ENCODE assay signal across 8 mouse cellular contexts in the genomic region with DNA sequence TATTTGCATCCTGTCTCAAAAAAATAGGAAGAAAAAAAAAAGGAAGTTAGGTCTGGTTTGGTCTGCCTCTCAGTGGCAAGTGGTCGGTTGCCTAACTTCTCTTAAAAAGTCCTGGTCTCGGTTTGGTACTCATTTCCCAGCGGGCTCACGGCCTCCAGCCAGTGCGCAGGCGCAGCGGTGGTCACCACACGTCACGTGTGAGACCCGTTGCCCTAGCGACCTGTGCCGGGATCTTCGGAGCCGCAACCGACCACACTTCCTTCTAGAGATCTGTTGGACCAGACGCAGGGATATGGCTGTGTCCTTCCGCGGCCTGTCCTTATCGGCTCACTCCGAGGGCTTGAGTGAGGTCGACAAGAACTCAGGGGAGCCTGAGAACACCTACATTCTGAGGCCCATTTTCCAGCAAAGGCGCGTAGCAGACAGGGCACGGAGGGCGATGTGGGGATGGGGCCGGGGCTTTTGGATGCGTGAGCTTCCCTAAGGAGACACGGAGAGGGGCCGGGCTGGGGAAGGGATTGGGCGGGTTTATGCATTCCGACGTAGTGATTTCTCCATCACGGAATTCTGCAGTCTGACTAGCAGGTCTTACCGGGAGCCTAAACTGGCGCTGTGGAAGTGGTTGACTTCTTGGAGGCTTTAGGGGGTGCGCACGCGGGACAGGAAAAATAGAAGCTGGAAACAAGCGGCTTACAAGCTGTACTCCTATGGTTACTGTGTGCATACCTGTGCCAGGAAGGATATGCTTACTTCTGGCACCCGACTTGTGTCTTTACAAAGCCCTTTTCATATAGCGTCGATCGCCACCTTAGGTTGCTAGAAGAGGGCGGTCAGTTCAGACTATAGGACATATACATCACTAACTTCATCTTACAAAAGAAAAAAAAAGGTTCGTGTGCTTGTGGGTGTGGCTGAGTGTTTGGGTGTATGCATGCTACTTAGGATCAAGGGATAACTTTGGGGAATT. TPM values are rescaled to one million over a fixed set of nuclear protein-coding genes. Genes with fewer than 3 reads are reported as not detected.
DNase-seq lines count a peak whose midpoint lies in the region; ATAC-seq and TF ChIP-seq lines count a peak whose summit lies in the region.

Gene Tctex1d2, plus strand, starts transcription at position 186 of the 967 bp plus-strand sequence.

- H3K27ac ChIP-seq in gastrocnemius, adult 2 months = peak within 1 kb of the TSS; percentile 88
- H3K27ac ChIP-seq in hindbrain, postnatal 0 days = peak within 1 kb of the TSS; percentile 91
- peak within 1 kb of the TSS; percentile 84 for H3K27ac ChIP-seq in left cerebral cortex, adult 2 months

- H3K27me3 ChIP-seq in hindbrain, postnatal 0 days (ENCODE audit: insufficient read depth, low read length) = no peaks in the 10 kb centered on the region

- H3K9me3 ChIP-seq in hindbrain, postnatal 0 days (ENCODE audit: low read length) = no peaks in the 10 kb centered on the region

- intact Hi-C loops in gastrocnemius, adult 2 months (cut with DNase I) = no loop called here
- intact Hi-C loops in left cerebral cortex, adult 2 months (cut with DNase I) = loop anchor here (1.0 kb wide), 1 partner anchor 11 kb away; the partner anchor contains the start of gene Pcyt1a

- H3K36me3 ChIP-seq in hindbrain, postnatal 0 days (ENCODE audit: insufficient read depth, low read length) = no peaks in the 10 kb centered on the region

- peak within 1 kb of the TSS; percentile 76 for H3K4me2 ChIP-seq in hindbrain, postnatal 0 days (ENCODE audit: low read depth, low read length)

- peak; percentile 98 for DNase-seq in ZHBTc4 (ENCODE audit: low read depth, low spot score)
- DNase-seq in gastrocnemius, adult 2 months = peak; percentile 97
- peak; percentile 97 for DNase-seq in hindbrain, postnatal 0 days (ENCODE audit: low spot score)
- peak; percentile 91 to 92 for DNase-seq in left cerebral cortex, adult 2 months (ENCODE audit: extremely low spot score in 1 of 2, low spot score in 2 of 2)
- peak; percentile 92 to 94 for DNase-seq in right cerebral cortex, adult 2 months (ENCODE audit: low spot score in 2 of 2)
- peak; percentile 95 for DNase-seq in urinary bladder, postnatal 14 days (ENCODE audit: low spot score)

- H3K4me3 ChIP-seq in gastrocnemius, adult 2 months = peak within 1 kb of the TSS; percentile 80
- H3K4me3 ChIP-seq in hindbrain, postnatal 0 days (ENCODE audit: low read length) = peak within 1 kb of the TSS; percentile 61
- peak within 1 kb of the TSS; percentile 58 for H3K4me3 ChIP-seq in left cerebral cortex, adult 2 months

- H3K4me1 ChIP-seq in hindbrain, postnatal 0 days (ENCODE audit: insufficient read depth, low read length) = no peaks in the 10 kb centered on the region

- H3K9ac ChIP-seq in hindbrain, postnatal 0 days (replicated peaks; ENCODE audit: low read length) = peak within 1 kb of the TSS; percentile 65

- ATAC-seq in common myeloid progenitor, adult 5-6 weeks (replicated peaks; ENCODE audit: low read depth, poor library complexity, severe bottlenecking) = peak; percentile 99
- peak; percentile 97 for ATAC-seq in hindbrain, postnatal 0 days
- peak; percentile 99 for ATAC-seq in megakaryocyte, adult 5-6 weeks (ENCODE audit: poor library complexity, severe bottlenecking)

- under 1% methylated on average over 45 of the region's 45 CpGs for WGBS in hindbrain, postnatal 0 days

- no peak for TF ChIP-seq CTCF in gastrocnemius, adult 2 months (IDR thresholded peaks at IDR 0.05)
- TF ChIP-seq CTCF in hindbrain, postnatal 0 days (IDR thresholded peaks at IDR 0.05; ENCODE audit: low read depth) = 0 out of 2 replicates have a peak, but pooled peaks have one; percentile 19
- TF ChIP-seq CTCF in left cerebral cortex, adult 2 months (IDR thresholded peaks at IDR 0.05) = no peak

RNA-seq across cellular contexts. Expression of gene Tctex1d2, which starts in this region (rescaled TPM):
- total RNA-seq in common myeloid progenitor, adult 5-6 weeks (2017) = 39.3 and 43.9 TPM in 2 replicates
- total RNA-seq in gastrocnemius, adult 2 months (2021) = 1 to 10 TPM; 5.3 TPM
- 8.7 and 8.8 TPM in 2 replicates for total RNA-seq in hindbrain, postnatal 0 days (2014; rRNA removed)
- 53.7 and 54.5 TPM in 2 replicates for polyA plus RNA-seq in hindbrain, postnatal 0 days (2015; fragmentation: Nextera tagmentation; extraction: Ambion mirVana)
- total RNA-seq in left cerebral cortex, adult 2 months (2021) = 10 to 100 TPM; 13.6 to 14.9 TPM
- total RNA-seq in megakaryocyte, adult 5-6 weeks (2015) = 25.3 and 25.4 TPM in 2 replicates
- total RNA-seq in megakaryocyte, adult 5-6 weeks (2017) = 26.2 and 30.9 TPM in 2 replicates

Comparison
In these comparisons a context has a peak if more than half of its experiments do, and no peak if none do; other contexts are left out.
1. Peak in every context shown above with its lines: DNase-seq, ATAC-seq, H3K4me3 ChIP-seq and H3K27ac ChIP-seq.